Mouse (Mus musculus) kidney, postnatal 0 days (tissue): Measurements from ENCODE around the gene Gm9821. TPM values are rescaled to one million over a fixed set of nuclear protein-coding genes. Genes with fewer than 3 reads are reported as not detected.
A peak's percentile ranks its signal among the peaks of the same experiment; 100 is the strongest.

Source experiments
- ATAC-seq: fragments of 200-750 bp; cut with Nextera tagmentation; replicated peaks from 2 replicates; pipeline ENCODE4 v1.8.0; 2017; ENCODE audit warnings: low read depth, moderate number of reproducible peaks, moderate TSS enrichment, moderate library complexity; ENCODE audit not compliant: low FRiP score
- DNase-seq: peaks from one replicate; pipeline ENCODE4 v3.0.0-alpha.2; 2016; ENCODE audit warnings: low spot score
- H3K27ac ChIP-seq: fragments of 300-500 bp; sonication (generic); 2 replicates; pipeline ENCODE4 v1.5.1; 2014; ENCODE audit warnings: mild to moderate bottlenecking
- H3K27me3 ChIP-seq: fragments of 300-500 bp; sonication (generic); 2 replicates; pipeline ENCODE4 v1.6.1; 2014; ENCODE audit warnings: low read length, mixed read lengths; ENCODE audit not compliant: insufficient read depth
- H3K36me3 ChIP-seq: fragments of 300-500 bp; sonication (generic); 2 replicates; pipeline ENCODE4 v1.6.1; 2014; ENCODE audit warnings: low read length, mixed read lengths; ENCODE audit not compliant: insufficient read depth
- H3K4me1 ChIP-seq: fragments of 300-500 bp; sonication (generic); replicated peaks from 2 replicates; pipeline ENCODE4 v1.6.1; 2014; ENCODE audit warnings: antibody characterized with exemption, low read length, mixed read lengths; ENCODE audit not compliant: insufficient read depth
- H3K4me2 ChIP-seq: fragments of 300-500 bp; sonication (generic); 2 replicates; pipeline ENCODE4 v1.6.1; 2014; ENCODE audit warnings: mild to moderate bottlenecking, low read length, moderate library complexity, mixed read lengths
- H3K4me3 ChIP-seq: fragments of 300-500 bp; sonication (generic); replicated peaks from 2 replicates; pipeline ENCODE4 v1.5.1; 2014; ENCODE audit warnings: low read depth, low read length
- H3K9ac ChIP-seq: fragments of 300-500 bp; sonication (generic); 2 replicates; pipeline ENCODE4 v1.6.1; 2014; ENCODE audit warnings: low read depth, low read length
- H3K9me3 ChIP-seq: fragments of 300-500 bp; sonication (generic); replicated peaks from 2 replicates; pipeline ENCODE4 v1.6.1; 2016; ENCODE audit warnings: low read length, inconsistent platforms, mixed read lengths
- CTCF ChIP-seq: IDR thresholded peaks from 2 replicates; pipeline ENCODE4 v1.5.1; 2016; ENCODE audit warnings: antibody characterized with exemption, low read depth, mild to moderate bottlenecking, moderate library complexity
- WGBS: fragments of 180-500 bp; shearing (Covaris S2); extraction: QIAGEN DNeasy Blood & Tissue Kit; methylation state at CpG from one replicate; pipeline ENCODE4 v1.1.7; 2014; 5-methylcytosine and 5-hydroxymethylcytosine counted together
- polyA plus RNA-seq: library from polyadenylated mRNA; unstranded; fragments of >200 nt; fragmentation: Nextera tagmentation; extraction: Ambion mirVana; gene quantifications from 2 replicates; pipeline ENCODE4 v1.2.1, GENCODE M21; 2015

The Gm9821 gene
- polyA plus RNA-seq, 1 experiment from 2014 or later: 0.12 TPM

DNA sequence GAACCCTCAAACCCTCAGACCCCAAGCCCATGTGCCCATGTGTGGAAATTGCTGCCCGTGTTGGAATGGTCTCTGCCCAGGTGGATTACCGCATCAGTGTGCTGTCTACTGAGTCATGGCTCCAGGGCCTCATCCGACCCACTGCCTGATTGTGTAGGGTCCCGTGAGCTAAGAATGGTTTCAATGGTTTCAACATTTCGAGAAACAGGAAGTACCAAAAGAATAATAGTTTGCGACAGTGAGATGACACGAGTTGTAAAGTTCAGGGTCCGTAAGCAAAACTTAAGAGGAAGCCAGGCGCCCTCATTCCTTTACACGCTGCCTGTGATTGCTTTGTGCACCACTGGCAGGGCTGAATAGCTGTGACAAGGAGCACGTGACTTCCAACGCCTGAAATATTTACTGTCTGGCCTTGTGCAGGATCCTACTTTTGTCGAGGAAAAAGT, 26.6 kb downstream of the Gm9821 start:
- peaks cover 24% of the 10 kb centered on the region; the same call in 1 of the 2 replicates for H3K27me3 ChIP-seq
- no peak overlapping the region for H3K4me3 ChIP-seq
- no peak overlapping the region for H3K4me2 ChIP-seq
- H3K9ac ChIP-seq: no peak overlapping the region
- no peak for ATAC-seq
- no peaks in the 10 kb centered on the region for H3K36me3 ChIP-seq
- H3K27ac ChIP-seq: peak overlapping the region; percentile 86
- no peaks in the 10 kb centered on the region for H3K9me3 ChIP-seq
- WGBS: 29% methylated on average over 13 of the region's 13 CpGs
- no peak for TF ChIP-seq CTCF
- H3K4me1 ChIP-seq: peaks cover 24% of the 10 kb centered on the region
- DNase-seq: peak; percentile 75

GRCm38 (mm10) chr2:91973416-91974135, 28.1 kb downstream of the Gm9821 start:
- 58% methylated on average over 7 of the region's 7 CpGs for WGBS

DNA sequence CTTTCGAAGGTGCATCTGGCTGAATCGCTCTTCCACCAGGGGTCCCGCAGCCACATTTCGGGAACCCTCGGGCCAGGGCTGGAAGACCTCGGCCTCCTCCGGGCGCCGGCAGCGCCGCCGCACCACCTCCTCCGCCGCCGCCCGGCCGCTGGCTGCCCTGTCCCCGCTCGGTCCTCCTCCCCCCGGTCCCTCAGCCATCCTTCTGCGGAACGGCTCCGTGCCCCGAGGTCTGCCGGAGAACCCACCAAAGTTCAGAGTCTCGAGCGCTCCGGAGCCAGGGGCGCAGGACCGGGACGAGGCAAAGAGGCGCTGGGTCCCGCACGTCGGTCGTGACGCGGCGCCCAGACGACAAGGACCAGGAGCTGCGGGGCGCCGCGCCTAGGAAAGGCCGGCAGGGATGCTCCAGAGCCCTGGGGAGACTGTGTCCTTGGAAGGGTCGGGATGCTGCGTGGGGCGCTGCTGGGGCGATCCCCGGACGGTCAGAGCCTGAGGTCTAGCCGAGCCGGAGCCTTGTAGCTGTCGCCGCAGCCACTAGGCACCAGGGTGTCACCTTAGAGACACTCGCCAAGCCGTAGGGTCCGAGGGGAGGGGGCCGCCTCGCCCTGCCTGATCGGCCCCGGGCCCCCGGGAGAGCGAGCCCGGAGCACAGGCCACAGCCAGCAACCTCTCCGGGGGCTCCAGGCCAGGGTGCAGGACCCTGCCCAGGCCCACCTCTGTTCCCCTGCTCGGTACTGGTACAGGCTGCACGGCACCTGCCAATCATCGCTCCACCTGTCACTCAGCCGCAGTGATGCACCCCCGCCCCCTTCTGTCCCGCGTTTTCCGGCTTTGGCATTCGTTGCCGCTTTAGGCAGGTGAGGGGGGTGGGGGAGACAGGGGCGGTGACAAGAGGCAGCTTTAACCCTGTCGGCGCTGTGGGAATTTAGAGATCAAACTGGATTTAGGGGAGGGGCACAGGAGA, 30.4 kb downstream of the Gm9821 start, which contains the start of gene Dgkz:
Gene Dgkz (minus strand): TSS at position 284 of the 961 bp plus-strand sequence.
- Histone ChIP-seq H3K9me3 (no peaks in the 10 kb centered on the region), H3K4me3 (peak within 1 kb of the TSS; percentile 44), H3K27ac (no peak within 1 kb of the TSS), H3K27me3 (peaks cover 24% of the 10 kb centered on the region; the same call in 1 of the 2 replicates), H3K4me2 (peak within 1 kb of the TSS; percentile 67), H3K36me3 (no peaks in the 10 kb centered on the region), H3K9ac (peak within 1 kb of the TSS; percentile 53), H3K4me1 (peaks cover 22% of the 10 kb centered on the region)
- 2% methylated on average over 77 of the region's 79 CpGs for WGBS
- TF ChIP-seq CTCF: no peak
- DNase-seq (no peak), ATAC-seq (peak; percentile 31)

More at GRCm38 (mm10) chr2:91973416-91974135, 28.1 kb downstream of the Gm9821 start:
- H3K4me3 ChIP-seq: no peak overlapping the region
- DNase-seq: no peak
- peaks cover 24% of the 10 kb centered on the region for H3K4me1 ChIP-seq
- no peak overlapping the region for H3K27ac ChIP-seq
- no peak overlapping the region for H3K9ac ChIP-seq
- no peaks in the 10 kb centered on the region for H3K9me3 ChIP-seq
- peaks cover 24% of the 10 kb centered on the region; the same call in 1 of the 2 replicates for H3K27me3 ChIP-seq
- ATAC-seq: no peak
- H3K36me3 ChIP-seq: no peaks in the 10 kb centered on the region
- H3K4me2 ChIP-seq: no peak overlapping the region
- no peak for TF ChIP-seq CTCF

GRCm38 (mm10) chr2:91977960-91978359, 32.5 kb downstream of the Gm9821 start:
- peaks cover 13% of the 10 kb centered on the region for H3K4me1 ChIP-seq
- H3K9me3 ChIP-seq: no peaks in the 10 kb centered on the region
- no peak overlapping the region for H3K9ac ChIP-seq
- WGBS: 68% methylated on average over 4 of the region's 4 CpGs
- TF ChIP-seq CTCF: no peak
- no peaks in the 10 kb centered on the region for H3K36me3 ChIP-seq
- no peak overlapping the region for H3K27ac ChIP-seq
- ATAC-seq (no peak), DNase-seq (no peak)
- no peak overlapping the region for H3K4me3 ChIP-seq
- H3K27me3 ChIP-seq: peaks cover 24% of the 10 kb centered on the region; the same call in 1 of the 2 replicates
- no peak overlapping the region for H3K4me2 ChIP-seq

DNA sequence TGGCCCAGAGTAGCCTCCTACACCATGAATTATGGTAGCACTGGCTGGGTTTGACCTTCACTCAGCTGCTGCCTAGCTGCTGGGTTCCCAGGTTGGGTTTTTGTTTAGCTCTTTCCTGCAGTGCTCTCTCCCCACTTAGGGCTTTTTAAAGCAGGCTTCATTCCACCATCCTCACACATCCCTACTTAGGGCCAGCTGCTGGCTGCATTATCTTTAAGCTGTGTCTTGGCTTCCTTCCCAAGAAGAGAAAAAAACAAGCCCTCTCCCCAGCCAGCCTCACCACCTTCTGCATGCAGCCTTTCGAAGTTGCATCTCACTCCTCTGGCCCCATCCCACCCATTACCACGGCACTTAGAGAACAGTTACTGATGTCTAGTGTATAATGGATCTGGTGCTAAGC, 33.0 kb downstream of the Gm9821 start:
- H3K27me3 ChIP-seq: peaks cover 24% of the 10 kb centered on the region; the same call in 1 of the 2 replicates
- ATAC-seq (no peak), DNase-seq (no peak)
- no peaks in the 10 kb centered on the region for H3K36me3 ChIP-seq
- H3K27ac ChIP-seq: no peak overlapping the region
- no peak overlapping the region for H3K9ac ChIP-seq
- no peak overlapping the region for H3K4me2 ChIP-seq
- no peaks in the 10 kb centered on the region for H3K9me3 ChIP-seq
- H3K4me3 ChIP-seq: no peak overlapping the region
- WGBS: 38% methylated on average over 2 of the region's 2 CpGs
- peaks cover 13% of the 10 kb centered on the region for H3K4me1 ChIP-seq
- TF ChIP-seq CTCF: no peak

DNA sequence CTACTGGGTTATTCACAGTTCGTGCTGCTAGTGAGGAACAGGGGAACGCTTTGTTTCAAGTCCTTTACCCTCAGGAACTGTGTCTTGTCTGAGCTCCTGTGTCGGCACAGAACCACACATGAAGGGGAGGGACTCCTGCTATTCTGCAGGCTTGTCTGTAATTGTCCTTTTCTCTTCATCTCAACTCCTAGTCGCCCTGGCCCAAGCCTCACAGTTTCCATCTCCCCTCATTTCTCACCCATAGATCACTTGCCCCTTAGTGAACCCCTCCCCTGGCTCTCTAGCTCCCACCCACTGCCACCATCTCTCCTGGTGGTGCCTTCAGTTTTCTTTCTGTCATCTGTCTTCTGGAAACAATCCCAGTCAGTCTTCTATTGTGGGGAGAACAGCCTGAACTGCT, 34.7 kb downstream of the Gm9821 start:
- Histone ChIP-seq H3K4me3 (no peak overlapping the region), H3K4me1 (peaks cover 17% of the 10 kb centered on the region), H3K9ac (no peak overlapping the region), H3K36me3 (no peaks in the 10 kb centered on the region), H3K27me3 (peaks cover 10% of the 10 kb centered on the region; the same call in 1 of the 2 replicates), H3K4me2 (no peak overlapping the region), H3K9me3 (no peaks in the 10 kb centered on the region), H3K27ac (no peak overlapping the region)
- ATAC-seq (no peak), DNase-seq (no peak)
- 30% methylated on average over 4 of the region's 4 CpGs for WGBS
- no peak for TF ChIP-seq CTCF
